Comparison of ENCODE assay signal across 10 mouse cellular contexts in the genomic region with DNA sequence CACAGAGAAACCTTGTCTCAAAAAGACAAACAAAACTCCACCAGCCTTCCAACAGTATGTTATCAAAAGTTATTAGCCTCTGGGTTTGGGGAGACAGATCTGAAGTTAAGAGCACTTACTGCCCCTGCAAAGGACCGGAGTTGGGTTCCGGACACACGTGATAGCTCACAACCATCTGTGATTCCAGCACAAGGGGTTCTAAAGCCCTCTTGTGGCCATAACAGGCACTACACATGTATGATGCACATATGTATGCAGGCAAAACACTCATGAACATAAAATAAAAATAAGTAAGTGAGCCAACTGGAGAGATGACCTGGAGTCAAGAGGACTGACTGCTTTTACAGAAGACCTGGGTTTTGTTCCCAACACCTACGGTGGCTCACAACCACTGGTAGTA. TPM values are rescaled to one million over a fixed set of nuclear protein-coding genes. Genes with fewer than 3 reads are reported as not detected.
A peak's percentile ranks its signal among the peaks of the same experiment; 100 is the strongest.
DNase-seq lines count a peak whose midpoint lies in the region; ATAC-seq and TF ChIP-seq lines count a peak whose summit lies in the region.
"Had no signal": no experiment of that assay in that cellular context is flagged by ENCODE, and none has a peak within 500 bp of the region (broad histone marks: within the 10 kb centered on the region; RNA-seq: fewer than 3 reads in every experiment).

No protein-coding gene starts in this region.

- no peak overlapping the region for H3K27ac ChIP-seq in hindbrain, postnatal 0 days
- H3K27ac ChIP-seq in hindbrain, embryonic 14.5 days, result no peak overlapping the region

- TF ChIP-seq CTCF in hindbrain, postnatal 0 days (IDR thresholded peaks at IDR 0.05; ENCODE audit: low read depth), result peak; percentile 57

- 84% methylated on average over 4 of the region's 4 CpGs for WGBS in hindbrain, postnatal 0 days
- WGBS in hindbrain, embryonic 14.5 days, result 82% methylated on average over 4 of the region's 4 CpGs

- no peaks in the 10 kb centered on the region for H3K36me3 ChIP-seq in hindbrain, postnatal 0 days (ENCODE audit: insufficient read depth, low read length)
- no peaks in the 10 kb centered on the region for H3K36me3 ChIP-seq in hindbrain, embryonic 14.5 days (replicated peaks; ENCODE audit: control insufficient read depth, insufficient read depth)

- no peaks in the 10 kb centered on the region for H3K27me3 ChIP-seq in hindbrain, postnatal 0 days (ENCODE audit: insufficient read depth, low read length)
- no peaks in the 10 kb centered on the region for H3K27me3 ChIP-seq in hindbrain, embryonic 14.5 days (ENCODE audit: control insufficient read depth, insufficient read depth, low read length)

- no peak for ATAC-seq in hindbrain, postnatal 0 days
- no peak for ATAC-seq in hindbrain, embryonic 14.5 days (ENCODE audit: low FRiP score)
- ATAC-seq in activated CD4-positive, CD25-positive, alpha-beta regulatory T cell, adult 4 months, result peak; percentile 53
- peak; percentile 80 for ATAC-seq in megakaryocyte progenitor cell, adult 5-6 weeks (replicated peaks; ENCODE audit: poor library complexity)
- ATAC-seq: forebrain, embryonic 14.5 days had no signal

- H3K9ac ChIP-seq in hindbrain, postnatal 0 days (replicated peaks; ENCODE audit: low read length), result no peak overlapping the region
- no peak overlapping the region for H3K9ac ChIP-seq in hindbrain, embryonic 14.5 days

- H3K9me3 ChIP-seq in hindbrain, postnatal 0 days (ENCODE audit: low read length), result no peaks in the 10 kb centered on the region
- H3K9me3 ChIP-seq in hindbrain, embryonic 14.5 days (ENCODE audit: control insufficient read depth, low read length), result no peaks in the 10 kb centered on the region

- no peaks in the 10 kb centered on the region for H3K4me1 ChIP-seq in hindbrain, postnatal 0 days (ENCODE audit: insufficient read depth, low read length)
- no peaks in the 10 kb centered on the region for H3K4me1 ChIP-seq in hindbrain, embryonic 14.5 days (replicated peaks; ENCODE audit: control insufficient read depth, insufficient read depth, low read length)

- H3K4me3 ChIP-seq in hindbrain, postnatal 0 days (ENCODE audit: low read length), result no peak overlapping the region
- H3K4me3 ChIP-seq in hindbrain, embryonic 14.5 days (replicated peaks; ENCODE audit: low read length), result no peak overlapping the region

- peak; percentile 12 for DNase-seq in hindbrain, postnatal 0 days (ENCODE audit: low spot score)
- no peak for DNase-seq in hindbrain, embryonic 14.5 days (ENCODE audit: low spot score)
- peak; percentile 39 for DNase-seq in CD4-positive helper T cell, adult 2 months (ENCODE audit: low read depth, low spot score)
- no peak for DNase-seq in ovary, postnatal 36 days (ENCODE audit: low spot score)
- DNase-seq in layer of hippocampus, adult 11-12 months (ENCODE audit: low spot score), result no peak
- no peak for DNase-seq in urinary bladder, adult 2 months (ENCODE audit: low spot score)
- DNase-seq: kidney, adult 9 months had no signal

- H3K4me2 ChIP-seq in hindbrain, postnatal 0 days (ENCODE audit: low read depth, low read length), result no peak overlapping the region
- H3K4me2 ChIP-seq in hindbrain, embryonic 14.5 days (replicated peaks), result no peak overlapping the region

RNA-seq across cellular contexts. Expression of gene Dock9, which starts 6.8 kb away (rescaled TPM):
- 46.0 and 51.3 TPM in 2 replicates for total RNA-seq in hindbrain, postnatal 0 days (2014; rRNA removed)
- polyA plus RNA-seq in hindbrain, postnatal 0 days (2015; fragmentation: Nextera tagmentation; extraction: Ambion mirVana), result 11.7 and 12.7 TPM in 2 replicates
- polyA plus RNA-seq in hindbrain, embryonic 14.5 days (2014; fragmentation: Nextera tagmentation; extraction: Ambion mirVana), result 15.4 and 16.2 TPM in 2 replicates
- 1 to 10 TPM; 3.8 to 4.0 TPM for polyA plus RNA-seq in activated CD4-positive, CD25-positive, alpha-beta regulatory T cell, adult 4 months (2017; shearing (Covaris generic))
- 8.7 and 11.6 TPM in 2 replicates for total RNA-seq in megakaryocyte progenitor cell, adult 5-6 weeks (2015)
- total RNA-seq in megakaryocyte progenitor cell, adult 5-6 weeks (2017), result 14.3 and 15.3 TPM in 2 replicates
- polyA plus RNA-seq in urinary bladder, adult 2 months (2012; rRNA removed), result 48.7 and 54.2 TPM in 2 replicates

Comparison
In these comparisons a context has a peak if more than half of its experiments do, and no peak if none do; other contexts are left out.
1. DNase-seq: peak in hindbrain, postnatal 0 days (single experiment) and CD4-positive helper T cell, adult 2 months (single experiment); none in hindbrain, embryonic 14.5 days (single experiment), ovary, postnatal 36 days (single experiment), layer of hippocampus, adult 11-12 months (single experiment) and urinary bladder, adult 2 months (single experiment).
2. ATAC-seq: peak in activated CD4-positive, CD25-positive, alpha-beta regulatory T cell, adult 4 months (single experiment) and megakaryocyte progenitor cell, adult 5-6 weeks (single experiment); none in hindbrain, postnatal 0 days (single experiment) and hindbrain, embryonic 14.5 days (single experiment).